Mouse (Mus musculus): ENCODE results near the gene Cep250.

DNA sequence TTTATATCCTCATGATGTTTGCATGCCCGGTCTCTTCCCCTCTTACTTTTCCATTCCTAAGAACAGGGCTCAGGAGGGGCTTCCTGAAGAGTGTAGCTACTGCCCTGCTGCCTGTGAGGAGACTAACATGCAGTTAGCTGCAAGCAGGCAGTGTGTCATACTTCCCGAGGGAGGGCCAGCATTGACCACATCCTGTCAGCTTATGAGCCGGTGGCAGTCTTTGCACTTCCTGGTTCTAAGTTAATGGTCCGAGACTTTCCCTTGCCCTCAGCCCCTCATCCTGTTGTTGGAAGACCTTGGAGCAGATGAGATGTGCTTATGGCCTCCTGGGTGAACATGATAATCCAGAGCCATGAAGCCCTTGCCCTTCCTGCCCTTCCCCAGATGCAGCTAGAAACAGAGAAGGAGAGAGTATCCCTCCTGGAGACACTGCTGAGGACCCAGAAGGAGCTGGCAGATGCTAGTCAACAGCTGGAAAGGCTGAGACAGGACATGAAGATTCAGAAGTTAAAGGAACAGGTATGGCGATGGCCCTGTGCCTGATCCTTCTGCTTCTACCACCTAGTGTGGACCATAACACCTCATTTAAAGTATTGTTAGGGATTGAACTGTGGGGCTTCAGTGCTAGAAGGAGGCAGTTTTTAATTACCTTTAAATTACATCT, 23.2 kb downstream of the Cep250 start:
- TF ChIP-seq POLR2A (IDR thresholded peaks at IDR 0.05; ENCODE audit: borderline replicate concordance, control insufficient read depth, low read depth, low read length) (0 out of 2 replicates have a peak, but pooled peaks have one; percentile 13), CTCF (IDR thresholded peaks at IDR 0.05; ENCODE audit: control insufficient read depth, insufficient read depth, low read length) (no peak)
